Mouse (Mus musculus) ES-E14 (cell line): ENCODE measurements around the gene Zmiz1.

ENCODE experiments used
- HCFC1 ChIP-seq: IDR thresholded peaks from 2 replicates; pipeline ENCODE4 v1.6.1; 2012; ENCODE audit warnings: low read length, inconsistent platforms, borderline replicate concordance; ENCODE audit not compliant: insufficient read depth
- ZC3H11A ChIP-seq: IDR thresholded peaks from 2 replicates; pipeline ENCODE4 v1.6.1; 2012; ENCODE audit warnings: low read depth, mild to moderate bottlenecking, inconsistent platforms, low read length, borderline replicate concordance

- no peak for TF ChIP-seq ZC3H11A
- no peak for TF ChIP-seq HCFC1
These were observed 158.3 kb downstream of the Zmiz1 start for GRCm38 (mm10) chr14:25617264-25617663.
